Mouse (Mus musculus) CH12.LX (cell line): ENCODE measurements around the gene Ergic1. TPM values are rescaled to one million over a fixed set of nuclear protein-coding genes. Genes with fewer than 3 reads are reported as not detected.

Experiments used
- DNase-seq: peaks from one replicate; pipeline ENCODE4 v3.0.0-alpha.2; 2013; ENCODE audit errors: extremely low read depth
- H3K27ac ChIP-seq: 2 replicates; pipeline ENCODE4 v1.5.1; 2012; ENCODE audit warnings: low read depth, mild to moderate bottlenecking, control low read depth, moderate library complexity; ENCODE audit not compliant: insufficient read depth
- H3K27me3 ChIP-seq: replicated peaks from 2 replicates; pipeline ENCODE3; 2012; ENCODE audit warnings: inconsistent platforms
- H3K36me3 ChIP-seq, 2 experiments: replicated peaks in 1 of 2; 2 replicates each; pipeline versions ENCODE3 to v1.6.1; 2012; ENCODE audit warnings: inconsistent platforms in 1 of 2, low read length in 1 of 2, mild to moderate bottlenecking in 1 of 2, mixed read lengths in 1 of 2, moderate library complexity in 1 of 2; ENCODE audit not compliant: control insufficient read depth in 1 of 2, insufficient read depth in 1 of 2
- H3K4me1 ChIP-seq, 2 experiments: 2 replicates each; pipeline ENCODE4 v1.6.1; 2012; ENCODE audit warnings: inconsistent platforms in 1 of 2, moderate library complexity in 1 of 2; ENCODE audit not compliant: insufficient read depth in 2 of 2, control insufficient read depth in 1 of 2
- H3K4me2 ChIP-seq: 2 replicates; pipeline ENCODE4 v1.6.1; 2012; ENCODE audit warnings: low read depth, mild to moderate bottlenecking, control low read depth; ENCODE audit not compliant: poor library complexity, insufficient read depth, severe bottlenecking
- H3K4me3 ChIP-seq, 3 experiments: fragments of 150-350 bp in 1 of 3; sonication (generic) in 1 of 3; replicated peaks in 1 of 3; 2 replicates each; pipeline versions ENCODE3 to v1.5.1; 2011 to 2012; ENCODE audit warnings: low read depth in 2 of 3, low read length in 2 of 3, mild to moderate bottlenecking in 2 of 3, moderate library complexity in 2 of 3, control low read depth in 1 of 3, improper control_type of control experiment in 1 of 3, inconsistent platforms in 1 of 3, mixed read lengths in 1 of 3; ENCODE audit not compliant: poor library complexity in 1 of 3
- H3K79me2 ChIP-seq: replicated peaks from 2 replicates; pipeline ENCODE4 v1.6.1; 2012; ENCODE audit warnings: mild to moderate bottlenecking, moderate library complexity; ENCODE audit not compliant: control insufficient read depth, poor library complexity, insufficient read depth, severe bottlenecking; ENCODE audit errors: extremely low read depth
- H3K9ac ChIP-seq: 2 replicates; pipeline ENCODE4 v1.6.1; 2012; ENCODE audit warnings: low read depth, mild to moderate bottlenecking, control low read depth, moderate library complexity; ENCODE audit not compliant: insufficient read depth
- H3K9me3 ChIP-seq: replicated peaks from 2 replicates; pipeline ENCODE3; 2012; ENCODE audit warnings: low read length, inconsistent platforms, mixed read lengths
- BHLHE40 ChIP-seq: IDR thresholded peaks from 2 replicates; pipeline ENCODE4 v1.6.1; 2011; ENCODE audit warnings: mild to moderate bottlenecking, low read depth, low read length, improper control_type of control experiment
- CHD1 ChIP-seq: IDR thresholded peaks from 2 replicates; pipeline ENCODE4 v1.6.1; 2012; ENCODE audit warnings: low read depth, low read length, improper control_type of control experiment, inconsistent platforms
- CTCF ChIP-seq, 2 experiments: IDR thresholded peaks in 1 of 2; conservative IDR thresholded peaks in 1 of 2; 2 replicates each; pipeline ENCODE4 v1.5.1; 2011 to 2012; ENCODE audit warnings: low read depth in 2 of 2, low read length in 2 of 2, improper control_type of control experiment in 1 of 2, inconsistent platforms in 1 of 2, mild to moderate bottlenecking in 1 of 2, moderate library complexity in 1 of 2
- ETS1 ChIP-seq: conservative IDR thresholded peaks from 2 replicates; pipeline ENCODE4 v1.6.1; 2012; ENCODE audit warnings: low read depth, mild to moderate bottlenecking, inconsistent platforms, low read length, improper control_type of control experiment, moderate library complexity
- HCFC1 ChIP-seq: IDR thresholded peaks from 2 replicates; pipeline ENCODE4 v1.6.1; 2012; ENCODE audit warnings: low read depth, mild to moderate bottlenecking, inconsistent platforms, low read length, improper control_type of control experiment
- JUND ChIP-seq: conservative IDR thresholded peaks from 2 replicates; pipeline ENCODE4 v1.6.1; 2011; ENCODE audit warnings: low read depth, low read length, improper control_type of control experiment
- KAT2A ChIP-seq: IDR thresholded peaks from 2 replicates; pipeline ENCODE4 v1.6.1; 2012; ENCODE audit warnings: low read length, improper control_type of control experiment, inconsistent platforms; ENCODE audit not compliant: insufficient replicate concordance
- MAFK ChIP-seq: IDR thresholded peaks from 2 replicates; pipeline ENCODE4 v1.6.1; 2011; ENCODE audit warnings: low read length, improper control_type of control experiment; ENCODE audit not compliant: insufficient replicate concordance
- MEF2A ChIP-seq: IDR thresholded peaks from 2 replicates; pipeline ENCODE4 v1.6.1; 2014; ENCODE audit warnings: low read depth, mild to moderate bottlenecking, inconsistent platforms, low read length, improper control_type of control experiment, borderline replicate concordance
- NELFE ChIP-seq: IDR thresholded peaks from 2 replicates; pipeline ENCODE4 v1.6.1; 2011; ENCODE audit warnings: low read depth, low read length, improper control_type of control experiment
- NRF1 ChIP-seq: IDR thresholded peaks from 2 replicates; pipeline ENCODE4 v1.6.1; 2014; ENCODE audit warnings: low read depth, mild to moderate bottlenecking, inconsistent platforms, low read length, improper control_type of control experiment, moderate library complexity
- POLR2A ChIP-seq: IDR thresholded peaks from 2 replicates; pipeline ENCODE4 v1.6.1; 2011; ENCODE audit warnings: low read depth, mild to moderate bottlenecking, improper control_type of control experiment, low read length
- POLR2AphosphoS2 ChIP-seq: IDR thresholded peaks from 2 replicates; pipeline ENCODE4 v1.6.1; 2011; ENCODE audit warnings: low read depth, low read length, improper control_type of control experiment
- RCOR1 ChIP-seq: conservative IDR thresholded peaks from 2 replicates; pipeline ENCODE4 v1.6.1; 2012; ENCODE audit warnings: low read depth, mild to moderate bottlenecking, inconsistent platforms, low read length, improper control_type of control experiment
- SMC3 ChIP-seq: IDR thresholded peaks from 2 replicates; pipeline ENCODE4 v1.6.1; 2011; ENCODE audit warnings: low read depth, low read length, improper control_type of control experiment
- TBP ChIP-seq: conservative IDR thresholded peaks from 2 replicates; pipeline ENCODE4 v1.6.1; 2011; ENCODE audit warnings: low read depth, low read length, improper control_type of control experiment
- USF2 ChIP-seq: conservative IDR thresholded peaks from 2 replicates; pipeline ENCODE4 v1.6.1; 2011; ENCODE audit warnings: low read depth, low read length, improper control_type of control experiment
- ZMIZ1 ChIP-seq: IDR thresholded peaks from 2 replicates; pipeline ENCODE4 v1.6.1; 2012; ENCODE audit warnings: low read depth, mild to moderate bottlenecking, inconsistent platforms, low read length, improper control_type of control experiment
- ZNF384 ChIP-seq: IDR thresholded peaks from 2 replicates; pipeline ENCODE4 v1.6.1; 2012; ENCODE audit warnings: low read depth, low read length, improper control_type of control experiment, inconsistent platforms
- dilution Hi-C: fragments of 300-500 bp; cut with MboI; formaldehyde crosslinking; loops from 2 replicates; pipeline ENCODE4 v1.14.3; 2020; ENCODE audit warnings: low sequenced_read_pairs; ENCODE audit not compliant: extremely low pct_unique_long_range_greater_than_20kb, extremely low pct_ligation_motif_present
- in situ Hi-C: fragments of 300-500 bp; cut with MboI; formaldehyde crosslinking; loops from 3 replicates; pipeline ENCODE4 v1.14.3; 2019; ENCODE audit warnings: low sequenced_read_pairs, low pct_ligation_motif_present, low pct_unique_long_range_greater_than_20kb, mixed read lengths
- polyA plus RNA-seq: library from polyadenylated mRNA; unstranded; fragments of >175 nt; gene quantifications from 2 replicates; pipeline ENCODE4 v1.2.1, GENCODE M21; 2012; ENCODE audit warnings: low read depth; ENCODE audit not compliant: insufficient read length
- total RNA-seq, 2 experiments: library from RNA; depleted of rRNA; stranded (reverse); fragments of 300-350 nt in 1 of 2; fragments of >200 nt in 1 of 2; gene quantifications; 2 replicates each; pipeline ENCODE4 v1.2.3; 2012 to 2014

Gene Ergic1
- total and polyA plus RNA-seq, 3 experiments: 93.5 to 142 (median 131) TPM

- no peak for DNase-seq
- H3K4me2 ChIP-seq: no peak overlapping the region
- no peaks in the 10 kb centered on the region for H3K27me3 ChIP-seq
- in situ Hi-C loops: no loop called here
- H3K36me3 ChIP-seq: peaks cover 2 to 83% of the 10 kb centered on the region in 2 experiments
- H3K9ac ChIP-seq: no peak overlapping the region
- peaks cover 4% of the 10 kb centered on the region for H3K79me2 ChIP-seq
- peak overlapping the region; percentile 47 for H3K27ac ChIP-seq
- dilution Hi-C loops: no loop called here
- no peaks in the 10 kb centered on the region for H3K9me3 ChIP-seq
- peak overlapping the region in 1 of 3 experiments; percentile 15 for H3K4me3 ChIP-seq
- H3K4me1 ChIP-seq: peaks cover 43 to 81% of the 10 kb centered on the region in 2 experiments
- TF ChIP-seq USF2 (no peak), KAT2A (no peak), MEF2A (no peak), ZNF384 (no peak), HCFC1 (no peak), BHLHE40 (no peak)
Observed at GRCm38 (mm10) chr17:26600913-26601447, 39.7 kb downstream of the Ergic1 start.

- H3K4me3 ChIP-seq: peak overlapping the region in 1 of 3 experiments; percentile 15
- TF ChIP-seq JUND: no peak
- no peak for TF ChIP-seq CTCF (conservative IDR thresholded peaks at IDR 0.05 in 1 of 2, IDR thresholded peaks at IDR 0.05 in 1 of 2; ENCODE audit: low read depth in 2 of 2, low read length in 2 of 2)
- no peak for TF ChIP-seq SMC3
- TF ChIP-seq RCOR1: no peak
- TF ChIP-seq POLR2A: no peak
- TF ChIP-seq TBP: no peak
- TF ChIP-seq CHD1: no peak
- TF ChIP-seq NRF1: no peak
- no peak for TF ChIP-seq MEF2A
- no peak for TF ChIP-seq POLR2AphosphoS2
- no peak for TF ChIP-seq ZNF384
- TF ChIP-seq ZMIZ1: no peak
- TF ChIP-seq NELFE: no peak
- TF ChIP-seq ETS1: no peak
- TF ChIP-seq MAFK: no peak
- TF ChIP-seq USF2: no peak
- peaks cover 43 to 81% of the 10 kb centered on the region in 2 experiments for H3K4me1 ChIP-seq
- peaks cover 2 to 86% of the 10 kb centered on the region in 2 experiments for H3K36me3 ChIP-seq
- in situ Hi-C loops (no loop called here), dilution Hi-C loops (no loop called here)
- no peak overlapping the region for H3K4me2 ChIP-seq
- peak overlapping the region; percentile 47 for H3K27ac ChIP-seq
- DNase-seq: no peak
- H3K9me3 ChIP-seq: no peaks in the 10 kb centered on the region
- peak overlapping the region; percentile 10 for H3K9ac ChIP-seq
- H3K27me3 ChIP-seq: no peaks in the 10 kb centered on the region
- peaks cover 4% of the 10 kb centered on the region for H3K79me2 ChIP-seq
Observed at GRCm38 (mm10) chr17:26601514-26601913, 40.2 kb downstream of the Ergic1 start.
